Mouse (Mus musculus) cortical plate, adult 2 months (tissue): ENCODE data around the gene Morn1.

Experiments
- CTCF ChIP-seq: fragments of 200-500 bp; IDR thresholded peaks from 2 replicates; pipeline ENCODE4 v1.5.1; 2011; ENCODE audit warnings: mild to moderate bottlenecking, control low read depth, low read length; ENCODE audit not compliant: insufficient read depth; ENCODE audit errors: extremely low read depth
- POLR2A ChIP-seq: fragments of 200-500 bp; IDR thresholded peaks from 2 replicates; pipeline ENCODE4 v1.6.1; 2011; ENCODE audit warnings: mild to moderate bottlenecking, low read length, control low read depth; ENCODE audit not compliant: insufficient read depth; ENCODE audit errors: extremely low read depth

GRCm38 (mm10) chr4:155058325-155058724, 28.1 kb upstream of the Morn1 start:
- TF ChIP-seq CTCF (no peak), POLR2A (no peak)
